Mouse (Mus musculus) brain, embryonic 14.5 days (tissue): ENCODE measurements at regions not wholly inside any gene's neighbourhood (a gene's known extent, or its start where the extent isn't known, plus 50 kb on each side); places are given as distances from the start of the nearest gene placed in this dataset.

Experiments used
- CTCF ChIP-seq: fragments of 200-500 bp; IDR thresholded peaks from 2 replicates; pipeline ENCODE4 v1.5.1; 2012; ENCODE audit warnings: inconsistent platforms, mild to moderate bottlenecking, moderate library complexity, borderline replicate concordance; ENCODE audit not compliant: insufficient read depth, insufficient read length; ENCODE audit errors: extremely low read depth
- POLR2A ChIP-seq: fragments of 200-500 bp; IDR thresholded peaks from 2 replicates; pipeline ENCODE4 v1.6.1; 2012; ENCODE audit warnings: mild to moderate bottlenecking, inconsistent platforms, borderline replicate concordance; ENCODE audit not compliant: poor library complexity, insufficient read depth, insufficient read length, severe bottlenecking; ENCODE audit errors: extremely low read depth

- TF ChIP-seq POLR2A (no peak), CTCF (no peak)
Observed at GRCm38 (mm10) chr8:26903289-26903688, 73.8 kb upstream of the Zfp703 start.
